Mouse (Mus musculus) forebrain, embryonic 13.5 days (tissue): Measurements from ENCODE around the gene Plau. TPM values are rescaled to one million over a fixed set of nuclear protein-coding genes. Genes with fewer than 3 reads are reported as not detected.

Experiments used
- ATAC-seq: fragments of 200-750 bp; cut with Nextera tagmentation; 2 replicates; pipeline ENCODE4 v1.8.0; 2017
- H3K27ac ChIP-seq: fragments of 300-500 bp; sonication (generic); 2 replicates; pipeline ENCODE4 v1.5.1; 2015; ENCODE audit warnings: inconsistent platforms, mild to moderate bottlenecking, moderate library complexity
- H3K27me3 ChIP-seq: fragments of 300-500 bp; sonication (generic); 2 replicates; pipeline ENCODE4 v1.6.1; 2015; ENCODE audit warnings: mild to moderate bottlenecking, inconsistent platforms
- H3K36me3 ChIP-seq: fragments of 300-500 bp; sonication (generic); 2 replicates; pipeline ENCODE4 v1.6.1; 2015; ENCODE audit warnings: mild to moderate bottlenecking, inconsistent platforms; ENCODE audit not compliant: poor library complexity, severe bottlenecking
- H3K4me1 ChIP-seq: fragments of 300-500 bp; sonication (generic); 2 replicates; pipeline ENCODE4 v1.6.1; 2015; ENCODE audit warnings: inconsistent platforms
- H3K4me2 ChIP-seq: fragments of 300-500 bp; sonication (generic); 2 replicates; pipeline ENCODE4 v1.6.1; 2015; ENCODE audit warnings: inconsistent platforms, mild to moderate bottlenecking, moderate library complexity
- H3K4me3 ChIP-seq: fragments of 300-500 bp; sonication (generic); 2 replicates; pipeline ENCODE4 v1.5.1; 2015; ENCODE audit warnings: mild to moderate bottlenecking, inconsistent platforms
- H3K9ac ChIP-seq: fragments of 300-500 bp; sonication (generic); 2 replicates; pipeline ENCODE4 v1.6.1; 2015; ENCODE audit warnings: mild to moderate bottlenecking, inconsistent platforms
- H3K9me3 ChIP-seq: fragments of 300-500 bp; sonication (generic); replicated peaks from 2 replicates; pipeline ENCODE4 v1.6.1; 2016; ENCODE audit warnings: inconsistent platforms
- WGBS: fragments of 180-500 bp; shearing (Covaris S2); methylation state at CpG from one replicate; pipeline ENCODE4 v1.1.7; 2015; 5-methylcytosine and 5-hydroxymethylcytosine counted together
- polyA plus RNA-seq: library from polyadenylated mRNA; unstranded; fragments of >200 nt; fragmentation: Nextera tagmentation; extraction: Ambion mirVana; gene quantifications from 2 replicates; pipeline ENCODE4 v1.2.1, GENCODE M21; 2015

Gene Plau
- polyA plus RNA-seq, 1 experiment from 2014 or later: 0.27 TPM

GRCm38 (mm10) chr14:20809820-20810219, 26.6 kb upstream of the Plau start:
- no peaks in the 10 kb centered on the region for H3K27me3 ChIP-seq
- no peaks in the 10 kb centered on the region for H3K36me3 ChIP-seq
- H3K4me1 ChIP-seq: peaks cover 17% of the 10 kb centered on the region
- no peak overlapping the region for H3K4me3 ChIP-seq
- H3K4me2 ChIP-seq: no peak overlapping the region
- no peak overlapping the region for H3K27ac ChIP-seq
- ATAC-seq: no peak
- H3K9ac ChIP-seq: no peak overlapping the region
- H3K9me3 ChIP-seq: no peaks in the 10 kb centered on the region

- peaks cover 4% of the 10 kb centered on the region; the same call in 1 of the 2 replicates for H3K4me1 ChIP-seq
- H3K9me3 ChIP-seq: no peaks in the 10 kb centered on the region
- H3K36me3 ChIP-seq: no peaks in the 10 kb centered on the region
- no peak overlapping the region for H3K27ac ChIP-seq
- WGBS: 91% methylated on average over 8 of the region's 8 CpGs
- no peaks in the 10 kb centered on the region for H3K27me3 ChIP-seq
- no peak overlapping the region for H3K4me3 ChIP-seq
- no peak for ATAC-seq
- H3K4me2 ChIP-seq: no peak overlapping the region
- no peak overlapping the region for H3K9ac ChIP-seq
These were observed 25.2 kb upstream of the Plau start for GRCm38 (mm10) chr14:20811236-20811635.

GRCm38 (mm10) chr14:20811779-20812406, 24.6 kb upstream of the Plau start:
- H3K4me2 ChIP-seq: no peak overlapping the region
- no peaks in the 10 kb centered on the region for H3K36me3 ChIP-seq
- H3K27ac ChIP-seq: no peak overlapping the region
- no peak for ATAC-seq
- no peak overlapping the region for H3K9ac ChIP-seq
- no peak overlapping the region for H3K4me3 ChIP-seq
- no peaks in the 10 kb centered on the region for H3K4me1 ChIP-seq
- 75% methylated on average over 7 of the region's 7 CpGs for WGBS
- H3K27me3 ChIP-seq: no peaks in the 10 kb centered on the region
- 0 out of 2 replicates have a peak, but pooled peaks cover 3% of the 10 kb centered on the region for H3K9me3 ChIP-seq

- Histone ChIP-seq H3K27me3 (no peaks in the 10 kb centered on the region), H3K9ac (no peak overlapping the region), H3K36me3 (no peaks in the 10 kb centered on the region), H3K4me1 (no peaks in the 10 kb centered on the region), H3K4me3 (no peak overlapping the region), H3K27ac (no peak overlapping the region), H3K4me2 (no peak overlapping the region), H3K9me3 (0 out of 2 replicates have a peak, but pooled peaks cover 3% of the 10 kb centered on the region)
- 89% methylated on average over 3 of the region's 3 CpGs for WGBS
- no peak for ATAC-seq
These were observed 21.0 kb upstream of the Plau start for GRCm38 (mm10) chr14:20815448-20815847.

GRCm38 (mm10) chr14:20824517-20824916, 11.9 kb upstream of the Plau start:
- Histone ChIP-seq H3K4me2 (no peak overlapping the region), H3K9me3 (no peaks in the 10 kb centered on the region), H3K4me3 (no peak overlapping the region), H3K9ac (no peak overlapping the region), H3K36me3 (no peaks in the 10 kb centered on the region), H3K27me3 (no peaks in the 10 kb centered on the region), H3K27ac (no peak overlapping the region), H3K4me1 (no peaks in the 10 kb centered on the region)
- ATAC-seq: no peak
- WGBS: 89% methylated on average over 1 of the region's 1 CpGs

GRCm38 (mm10) chr14:20825516-20825915, 10.9 kb upstream of the Plau start:
- no peaks in the 10 kb centered on the region for H3K9me3 ChIP-seq
- 93% methylated on average over 2 of the region's 2 CpGs for WGBS
- no peak overlapping the region for H3K4me3 ChIP-seq

GRCm38 (mm10) chr14:20827061-20827460, 9.4 kb upstream of the Plau start:
- Histone ChIP-seq H3K4me1 (no peaks in the 10 kb centered on the region), H3K27me3 (no peaks in the 10 kb centered on the region), H3K4me3 (no peak overlapping the region), H3K36me3 (no peaks in the 10 kb centered on the region), H3K4me2 (no peak overlapping the region), H3K9me3 (no peaks in the 10 kb centered on the region), H3K27ac (no peak overlapping the region), H3K9ac (no peak overlapping the region)
- no peak for ATAC-seq
- 80% methylated on average over 8 of the region's 8 CpGs for WGBS

More at GRCm38 (mm10) chr14:20825516-20825915, 10.9 kb upstream of the Plau start:
- Histone ChIP-seq H3K4me1 (no peaks in the 10 kb centered on the region), H3K27ac (no peak overlapping the region), H3K9ac (no peak overlapping the region), H3K36me3 (no peaks in the 10 kb centered on the region), H3K27me3 (no peaks in the 10 kb centered on the region), H3K4me2 (no peak overlapping the region)
- ATAC-seq: no peak

- Histone ChIP-seq H3K4me3 (no peak overlapping the region), H3K4me2 (no peak overlapping the region), H3K27me3 (no peaks in the 10 kb centered on the region), H3K9me3 (no peaks in the 10 kb centered on the region), H3K36me3 (no peaks in the 10 kb centered on the region), H3K9ac (no peak overlapping the region), H3K4me1 (no peaks in the 10 kb centered on the region), H3K27ac (no peak overlapping the region)
- no peak for ATAC-seq
- WGBS: 91% methylated on average over 5 of the region's 5 CpGs
These were observed 9.0 kb upstream of the Plau start for GRCm38 (mm10) chr14:20827491-20827890.

- Histone ChIP-seq H3K4me1 (no peaks in the 10 kb centered on the region), H3K9me3 (no peaks in the 10 kb centered on the region), H3K9ac (no peak overlapping the region), H3K36me3 (no peaks in the 10 kb centered on the region), H3K4me2 (no peak overlapping the region), H3K27me3 (no peaks in the 10 kb centered on the region), H3K27ac (no peak overlapping the region), H3K4me3 (no peak overlapping the region)
- no peak for ATAC-seq
- WGBS: 88% methylated on average over 3 of the region's 3 CpGs
These were observed 7.9 kb upstream of the Plau start for GRCm38 (mm10) chr14:20828524-20828923.

- Histone ChIP-seq H3K4me2 (no peak overlapping the region), H3K9me3 (no peaks in the 10 kb centered on the region), H3K4me1 (no peaks in the 10 kb centered on the region), H3K27me3 (no peaks in the 10 kb centered on the region), H3K36me3 (no peaks in the 10 kb centered on the region), H3K9ac (no peak overlapping the region), H3K4me3 (no peak overlapping the region), H3K27ac (no peak overlapping the region)
- no peak for ATAC-seq
- WGBS: 89% methylated on average over 12 of the region's 12 CpGs
These were observed 6.7 kb upstream of the Plau start for GRCm38 (mm10) chr14:20829523-20830366.

GRCm38 (mm10) chr14:20831141-20831910, 5.1 kb upstream of the Plau start:
- no peaks in the 10 kb centered on the region for H3K9me3 ChIP-seq
- ATAC-seq: no peak
- H3K27me3 ChIP-seq: no peaks in the 10 kb centered on the region
- H3K27ac ChIP-seq: no peak overlapping the region
- WGBS: 81% methylated on average over 9 of the region's 9 CpGs
- H3K4me3 ChIP-seq: no peak overlapping the region
- no peak overlapping the region for H3K4me2 ChIP-seq
- no peaks in the 10 kb centered on the region for H3K36me3 ChIP-seq
- no peaks in the 10 kb centered on the region for H3K4me1 ChIP-seq
- no peak overlapping the region for H3K9ac ChIP-seq

- H3K4me1 ChIP-seq: peaks cover 4% of the 10 kb centered on the region; the same call in 1 of the 2 replicates
- H3K4me2 ChIP-seq: no peak overlapping the region
- no peaks in the 10 kb centered on the region for H3K9me3 ChIP-seq
- ATAC-seq: no peak
- no peak overlapping the region for H3K4me3 ChIP-seq
- H3K27me3 ChIP-seq: no peaks in the 10 kb centered on the region
- no peak overlapping the region for H3K9ac ChIP-seq
- no peak overlapping the region for H3K27ac ChIP-seq
- WGBS: 72% methylated on average over 1 of the region's 1 CpGs
- H3K36me3 ChIP-seq: no peaks in the 10 kb centered on the region
These were observed 4.5 kb upstream of the Plau start for GRCm38 (mm10) chr14:20831915-20832314.
